Mouse (Mus musculus) midbrain, postnatal 0 days (tissue): ENCODE results near the gene Tpra1. TPM values are rescaled to one million over a fixed set of nuclear protein-coding genes. Genes with fewer than 3 reads are reported as not detected.

Experiments
- ATAC-seq: fragments of 200-750 bp; cut with Nextera tagmentation; 2 replicates; pipeline ENCODE4 v1.8.0; 2017; ENCODE audit warnings: moderate number of reproducible peaks, mild to moderate bottlenecking, moderate TSS enrichment, moderate library complexity; ENCODE audit not compliant: low FRiP score
- DNase-seq: peaks from one replicate; pipeline ENCODE4 v3.0.0-alpha.2; 2015; ENCODE audit warnings: low spot score
- H3K27ac ChIP-seq: fragments of 300-500 bp; sonication (generic); 2 replicates; pipeline ENCODE4 v1.5.1; 2014; ENCODE audit warnings: low read depth, mild to moderate bottlenecking, low read length, mixed read lengths
- H3K27me3 ChIP-seq: fragments of 300-500 bp; sonication (generic); 2 replicates; pipeline ENCODE4 v1.6.1; 2014; ENCODE audit warnings: low read length, control low read depth, mixed read lengths; ENCODE audit not compliant: insufficient read depth
- H3K36me3 ChIP-seq: fragments of 300-500 bp; sonication (generic); 2 replicates; pipeline ENCODE4 v1.6.1; 2014; ENCODE audit warnings: low read length, control low read depth, mixed read lengths; ENCODE audit not compliant: insufficient read depth
- H3K4me1 ChIP-seq: fragments of 300-500 bp; sonication (generic); 2 replicates; pipeline ENCODE4 v1.6.1; 2014; ENCODE audit warnings: mild to moderate bottlenecking, control low read depth, antibody characterized with exemption, low read length, mixed read lengths; ENCODE audit not compliant: insufficient read depth
- H3K4me2 ChIP-seq: fragments of 300-500 bp; sonication (generic); 2 replicates; pipeline ENCODE4 v1.6.1; 2014; ENCODE audit warnings: low read depth, mild to moderate bottlenecking, low read length, mixed read lengths; ENCODE audit not compliant: poor library complexity, severe bottlenecking
- H3K4me3 ChIP-seq: fragments of 300-500 bp; sonication (generic); 2 replicates; pipeline ENCODE4 v1.5.1; 2014; ENCODE audit warnings: low read depth, mild to moderate bottlenecking, low read length, moderate library complexity
- H3K9ac ChIP-seq: fragments of 300-500 bp; sonication (generic); replicated peaks from 2 replicates; pipeline ENCODE4 v1.6.1; 2014; ENCODE audit warnings: mild to moderate bottlenecking, low read length, moderate library complexity, mixed read lengths; ENCODE audit not compliant: poor library complexity, severe bottlenecking
- H3K9me3 ChIP-seq: fragments of 300-500 bp; sonication (generic); 2 replicates; pipeline ENCODE4 v1.6.1; 2016; ENCODE audit warnings: low read length, control low read depth
- CTCF ChIP-seq: IDR thresholded peaks from 2 replicates; pipeline ENCODE4 v1.5.1; 2016; ENCODE audit warnings: antibody characterized with exemption, mild to moderate bottlenecking
- WGBS: fragments of 180-500 bp; shearing (Covaris S2); extraction: QIAGEN DNeasy Blood & Tissue Kit; methylation state at CpG from one replicate; pipeline ENCODE4 v1.1.7; 2014; 5-methylcytosine and 5-hydroxymethylcytosine counted together
- polyA plus RNA-seq: library from polyadenylated mRNA; unstranded; fragments of >200 nt; fragmentation: Nextera tagmentation; extraction: Ambion mirVana; gene quantifications from 2 replicates; pipeline ENCODE4 v1.2.1, GENCODE M21; 2015
- total RNA-seq: library from RNA; depleted of rRNA; stranded (reverse); fragments of >200 nt; gene quantifications from 2 replicates; pipeline ENCODE4 v1.2.3, GENCODE M21; 2014

Gene Tpra1
- total and polyA plus RNA-seq, 2 experiments from 2014 or later = 52.7 to 69.7 TPM

DNA sequence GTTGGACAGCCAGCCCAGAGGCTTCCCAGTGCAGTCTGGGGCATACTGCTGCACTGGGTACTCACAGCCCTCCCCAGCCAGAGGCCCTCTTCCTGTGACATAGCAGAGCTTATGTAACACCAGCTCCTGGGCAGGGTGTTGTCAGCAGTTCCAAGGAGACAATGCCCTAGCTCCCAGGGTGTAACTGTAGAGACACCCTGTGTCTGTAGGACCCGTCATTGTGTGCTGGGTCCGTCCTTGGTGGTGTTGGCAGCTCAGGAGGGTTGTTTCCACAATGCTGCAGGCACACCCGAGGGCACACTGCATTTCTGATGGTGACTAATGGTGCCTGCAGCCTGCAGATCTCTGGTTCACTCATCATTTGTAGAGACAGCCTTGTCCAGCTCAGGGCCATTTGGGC, 24.8 kb downstream of the Tpra1 start:
- DNase-seq (no peak), ATAC-seq (no peak)
- no peak overlapping the region for H3K4me3 ChIP-seq
- H3K4me1 ChIP-seq = peaks cover 12% of the 10 kb centered on the region; the same call in 1 of the 2 replicates
- H3K36me3 ChIP-seq = no peaks in the 10 kb centered on the region
- H3K9ac ChIP-seq = no peak overlapping the region
- no peaks in the 10 kb centered on the region for H3K9me3 ChIP-seq
- TF ChIP-seq CTCF = no peak
- no peak overlapping the region for H3K4me2 ChIP-seq
- H3K27me3 ChIP-seq = no peaks in the 10 kb centered on the region
- 46% methylated on average over 3 of the region's 3 CpGs for WGBS
- H3K27ac ChIP-seq = no peak overlapping the region

DNA sequence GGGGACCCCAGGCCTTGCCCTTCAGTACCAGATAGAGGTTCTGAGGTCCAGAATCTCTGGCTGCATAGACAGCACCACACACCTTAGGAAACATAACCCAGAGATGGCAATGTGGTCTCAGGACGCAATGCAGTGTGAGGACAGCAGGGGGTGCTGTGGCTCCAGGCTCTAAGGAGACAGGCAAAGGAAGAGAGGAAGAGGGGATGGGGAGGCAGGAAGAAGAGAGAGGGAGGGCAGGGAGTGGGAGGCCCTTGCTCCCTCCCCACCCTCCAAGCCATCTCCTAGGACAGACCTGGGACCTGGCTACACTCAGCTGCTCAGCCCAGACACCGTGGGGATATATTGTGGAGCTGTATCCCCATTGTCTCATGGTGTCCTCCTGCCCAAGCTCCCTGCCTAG, 25.5 kb downstream of the Tpra1 start:
- H3K27ac ChIP-seq = no peak overlapping the region
- TF ChIP-seq CTCF = peak; percentile 99
- no peak overlapping the region for H3K4me3 ChIP-seq
- H3K27me3 ChIP-seq = no peaks in the 10 kb centered on the region
- no peaks in the 10 kb centered on the region for H3K9me3 ChIP-seq
- H3K4me2 ChIP-seq = no peak overlapping the region
- no peaks in the 10 kb centered on the region for H3K36me3 ChIP-seq
- ATAC-seq (peak; percentile 47), DNase-seq (peak; percentile 79)
- H3K9ac ChIP-seq = peak overlapping the region; percentile 33; the same call in 1 of the 2 replicates
- 26% methylated on average over 2 of the region's 2 CpGs for WGBS
- H3K4me1 ChIP-seq = peaks cover 12% of the 10 kb centered on the region; the same call in 1 of the 2 replicates

DNA sequence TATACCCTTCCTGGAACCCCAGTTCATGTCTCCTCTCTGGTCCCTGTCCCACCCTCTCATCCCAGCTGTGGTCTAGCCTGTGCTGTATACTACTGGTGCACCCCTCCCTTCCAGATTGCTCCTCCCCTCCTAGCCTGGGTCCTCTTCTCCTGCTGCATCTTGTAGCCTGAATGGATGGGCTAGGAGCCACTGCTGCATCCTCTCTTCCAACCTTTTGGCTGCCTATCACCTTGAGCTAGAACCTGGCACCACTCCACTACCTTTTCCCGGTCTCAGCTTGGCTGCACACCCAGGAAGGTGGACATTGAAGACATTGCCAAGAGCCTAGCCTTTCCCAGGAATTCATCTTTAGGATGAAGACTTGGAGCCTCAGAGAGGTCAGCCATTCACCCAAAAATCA, 26.0 kb downstream of the Tpra1 start:
- H3K9ac ChIP-seq = peak overlapping the region; percentile 33; the same call in 1 of the 2 replicates
- no peak overlapping the region for H3K4me2 ChIP-seq
- no peak for TF ChIP-seq CTCF
- DNase-seq (no peak), ATAC-seq (no peak)
- no peaks in the 10 kb centered on the region for H3K36me3 ChIP-seq
- H3K27ac ChIP-seq = no peak overlapping the region
- no peaks in the 10 kb centered on the region for H3K27me3 ChIP-seq
- 79% methylated on average over 1 of the region's 1 CpGs for WGBS
- no peak overlapping the region for H3K4me3 ChIP-seq
- no peaks in the 10 kb centered on the region for H3K9me3 ChIP-seq
- H3K4me1 ChIP-seq = peaks cover 12% of the 10 kb centered on the region; the same call in 1 of the 2 replicates

DNA sequence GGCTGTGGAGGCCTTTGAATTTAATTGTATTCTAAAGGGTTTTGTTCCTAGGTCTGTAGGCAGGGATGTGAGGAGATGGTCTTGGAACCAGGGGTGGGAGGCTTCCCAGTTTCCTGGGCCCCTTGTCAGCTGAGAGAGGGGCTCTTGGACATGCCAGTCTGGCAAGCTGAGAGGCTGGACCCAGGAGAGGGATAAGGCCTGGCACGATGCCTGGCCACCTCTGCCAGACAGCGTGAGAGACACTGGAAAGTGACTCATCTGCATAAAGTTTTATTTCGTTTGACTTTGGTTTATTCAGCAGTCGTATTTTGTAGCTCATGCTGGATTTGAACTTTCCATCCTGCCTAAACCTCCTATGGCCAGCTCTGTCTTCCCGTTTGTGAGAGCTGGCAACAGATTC, 26.5 kb downstream of the Tpra1 start:
- Histone ChIP-seq H3K4me3 (no peak overlapping the region), H3K9me3 (no peaks in the 10 kb centered on the region), H3K9ac (no peak overlapping the region), H3K4me1 (peaks cover 12% of the 10 kb centered on the region; the same call in 1 of the 2 replicates), H3K4me2 (no peak overlapping the region), H3K27me3 (no peaks in the 10 kb centered on the region), H3K27ac (no peak overlapping the region), H3K36me3 (no peaks in the 10 kb centered on the region)
- 63% methylated on average over 5 of the region's 5 CpGs for WGBS
- DNase-seq = no peak
- ATAC-seq = no peak
- TF ChIP-seq CTCF = no peak

DNA sequence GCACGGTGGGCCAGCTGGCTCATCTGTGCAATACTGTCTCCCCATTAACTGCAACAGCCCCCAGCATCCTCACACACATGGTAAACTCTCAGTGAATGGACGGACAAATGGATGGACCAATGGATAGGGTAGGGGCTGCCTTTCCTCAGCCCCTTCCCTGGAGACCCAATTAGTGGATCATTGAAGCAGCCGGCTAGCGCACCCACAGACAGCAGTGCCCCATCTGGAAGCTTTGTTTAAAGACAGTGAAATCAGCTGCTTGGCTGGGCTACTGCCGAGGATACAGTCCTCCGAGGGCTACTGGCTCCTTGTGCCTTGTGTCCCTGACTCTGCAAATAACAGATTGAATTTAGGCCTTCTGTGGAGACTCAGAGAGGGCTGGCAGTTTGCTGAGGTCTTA, 27.4 kb downstream of the Tpra1 start:
- Histone ChIP-seq H3K4me3 (no peak overlapping the region), H3K27ac (no peak overlapping the region), H3K36me3 (no peaks in the 10 kb centered on the region), H3K4me1 (peaks cover 12% of the 10 kb centered on the region; the same call in 1 of the 2 replicates), H3K4me2 (no peak overlapping the region), H3K9me3 (no peaks in the 10 kb centered on the region), H3K27me3 (no peaks in the 10 kb centered on the region), H3K9ac (no peak overlapping the region)
- 30% methylated on average over 6 of the region's 6 CpGs for WGBS
- peak; percentile 44 for DNase-seq
- TF ChIP-seq CTCF = no peak
- ATAC-seq = no peak

DNA sequence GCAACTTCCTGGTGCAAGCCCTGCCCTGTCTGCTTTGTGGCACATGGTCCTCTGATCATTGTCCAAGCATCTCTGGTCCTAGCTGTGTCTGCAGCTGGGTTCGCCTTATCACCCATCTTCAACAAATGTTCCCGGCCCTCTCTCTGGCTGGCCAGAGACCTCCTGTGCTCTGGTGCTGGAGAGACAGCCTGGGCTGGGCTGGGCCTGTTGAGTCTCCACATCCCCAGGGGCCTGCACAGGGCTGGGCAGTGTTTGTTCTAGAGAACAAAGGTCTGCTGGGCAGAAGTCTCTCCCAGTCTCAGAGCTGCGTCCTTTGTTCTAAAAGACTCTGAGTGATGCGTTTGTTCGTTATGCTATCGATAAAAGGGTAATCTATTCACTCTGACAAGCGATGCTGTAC, 28.0 kb downstream of the Tpra1 start:
- H3K4me3 ChIP-seq = no peak overlapping the region
- H3K9me3 ChIP-seq = no peaks in the 10 kb centered on the region
- H3K27ac ChIP-seq = no peak overlapping the region
- DNase-seq (no peak), ATAC-seq (no peak)
- no peak overlapping the region for H3K9ac ChIP-seq
- H3K4me2 ChIP-seq = no peak overlapping the region
- no peaks in the 10 kb centered on the region for H3K36me3 ChIP-seq
- 0 out of 2 replicates have a peak, but pooled peaks cover 3% of the 10 kb centered on the region for H3K27me3 ChIP-seq
- TF ChIP-seq CTCF = no peak
- 36% methylated on average over 7 of the region's 7 CpGs for WGBS
- H3K4me1 ChIP-seq = peaks cover 16% of the 10 kb centered on the region; the same call in 1 of the 2 replicates
